In the genomic region with DNA sequence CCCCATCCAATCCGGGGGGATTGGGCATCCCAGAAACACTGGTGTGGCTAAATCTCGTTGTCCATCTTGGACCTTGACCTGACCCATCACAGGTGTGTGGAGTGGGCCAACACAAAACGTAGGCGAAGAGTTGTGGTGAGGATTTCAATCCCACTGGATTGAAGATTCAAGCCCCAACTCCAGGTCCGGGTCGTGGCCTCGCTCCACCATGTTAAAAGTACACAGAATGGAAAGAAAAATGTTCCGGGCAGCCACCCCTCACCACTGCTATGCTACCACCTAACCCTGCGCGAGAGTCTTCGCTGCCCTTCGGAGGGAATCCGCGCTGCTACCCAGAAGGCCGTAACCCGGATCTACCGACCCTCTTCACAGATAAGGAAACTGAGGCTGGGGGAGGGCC, we compare ENCODE assay signal across 8 mouse cellular contexts. TPM values are rescaled to one million over a fixed set of nuclear protein-coding genes. Genes with fewer than 3 reads are reported as not detected.
A peak's percentile ranks its signal among the peaks of the same experiment; 100 is the strongest.
DNase-seq lines count a peak whose midpoint lies in the region; ATAC-seq lines count a peak whose summit lies in the region.

No protein-coding gene starts in this region.

- H3K9ac ChIP-seq in hindbrain, embryonic 13.5 days, result peak overlapping the region; percentile 86
- peak overlapping the region; percentile 57 for H3K9ac ChIP-seq in midbrain, embryonic 15.5 days

- WGBS in embryonic facial prominence, embryonic 10.5 days, result 13% methylated on average over 17 of the region's 17 CpGs
- WGBS in hindbrain, embryonic 13.5 days, result 16% methylated on average over 17 of the region's 17 CpGs
- 16% methylated on average over 17 of the region's 17 CpGs for WGBS in midbrain, embryonic 15.5 days

- H3K4me3 ChIP-seq in embryonic facial prominence, embryonic 10.5 days, result peak overlapping the region; percentile 91
- peak overlapping the region; percentile 77 for H3K4me3 ChIP-seq in hindbrain, embryonic 13.5 days
- peak overlapping the region; percentile 64 for H3K4me3 ChIP-seq in midbrain, embryonic 15.5 days

- DNase-seq in layer of hippocampus, adult 9-11 months, result peak; percentile 22
- DNase-seq in layer of hippocampus, postnatal 36 days, result no peak
- no peak for DNase-seq in embryonic facial prominence, embryonic 10.5 days (ENCODE audit: low spot score)
- no peak for DNase-seq in right cerebral cortex, postnatal 4 days
- DNase-seq in adrenal gland, adult 8-10 months, result no peak
- DNase-seq in left cerebral cortex, postnatal 10 days (ENCODE audit: extremely low spot score in 1 of 2, low spot score in 2 of 2), result no peak

- H3K9me3 ChIP-seq in embryonic facial prominence, embryonic 10.5 days, result no peaks in the 10 kb centered on the region
- H3K9me3 ChIP-seq in hindbrain, embryonic 13.5 days, result no peaks in the 10 kb centered on the region
- no peaks in the 10 kb centered on the region for H3K9me3 ChIP-seq in midbrain, embryonic 15.5 days

- H3K4me2 ChIP-seq in hindbrain, embryonic 13.5 days, result peak overlapping the region; percentile 93
- H3K4me2 ChIP-seq in midbrain, embryonic 15.5 days, result peak overlapping the region; percentile 85

- intact Hi-C loops in left cerebral cortex, postnatal 10 days (cut with DNase I), result loop anchor here (5.0 kb wide), 1 partner anchor 101 kb away; a partner anchor contains a TSS

- peak overlapping the region; percentile 86; the same call in 1 of the 2 replicates for H3K27ac ChIP-seq in embryonic facial prominence, embryonic 10.5 days (replicated peaks)
- no peak overlapping the region for H3K27ac ChIP-seq in hindbrain, embryonic 13.5 days
- H3K27ac ChIP-seq in midbrain, embryonic 15.5 days, result no peak overlapping the region

- peaks cover 85% of the 10 kb centered on the region for H3K4me1 ChIP-seq in embryonic facial prominence, embryonic 10.5 days
- H3K4me1 ChIP-seq in hindbrain, embryonic 13.5 days (replicated peaks), result peaks cover 71% of the 10 kb centered on the region
- H3K4me1 ChIP-seq in midbrain, embryonic 15.5 days, result peaks cover 51% of the 10 kb centered on the region

- ATAC-seq in hindbrain, embryonic 13.5 days (ENCODE audit: low FRiP score), result no peak
- no peak for ATAC-seq in midbrain, embryonic 15.5 days (replicated peaks)

- no peaks in the 10 kb centered on the region for H3K27me3 ChIP-seq in embryonic facial prominence, embryonic 10.5 days (replicated peaks; ENCODE audit: low read depth, poor library complexity, severe bottlenecking)
- H3K27me3 ChIP-seq in hindbrain, embryonic 13.5 days, result no peaks in the 10 kb centered on the region
- H3K27me3 ChIP-seq in midbrain, embryonic 15.5 days (replicated peaks), result no peaks in the 10 kb centered on the region

- H3K36me3 ChIP-seq in embryonic facial prominence, embryonic 10.5 days (replicated peaks), result peaks cover under 1% of the 10 kb centered on the region
- no peaks in the 10 kb centered on the region for H3K36me3 ChIP-seq in hindbrain, embryonic 13.5 days
- no peaks in the 10 kb centered on the region for H3K36me3 ChIP-seq in midbrain, embryonic 15.5 days (replicated peaks)

RNA-seq across cellular contexts. Expression of a gene that starts 1.2 kb away (rescaled TPM):
- 10 to 100 TPM; 51.7 to 56.8 TPM for total RNA-seq in layer of hippocampus, postnatal 36 days (2021)
- polyA plus RNA-seq in embryonic facial prominence, embryonic 10.5 days (2016; fragmentation: Nextera tagmentation; extraction: Ambion mirVana), result 8.5 TPM in 2 replicates
- polyA plus RNA-seq in hindbrain, embryonic 13.5 days (2015; fragmentation: Nextera tagmentation; extraction: Ambion mirVana), result 4.6 and 4.9 TPM in 2 replicates
- 6.0 and 6.3 TPM in 2 replicates for polyA plus RNA-seq in midbrain, embryonic 15.5 days (2015; fragmentation: Nextera tagmentation; extraction: Ambion mirVana)
- total RNA-seq in adrenal gland, adult 8-10 months (2022), result 10 to 100 TPM; 12.7 to 15.4 (median 14.6) TPM
- total RNA-seq in left cerebral cortex, postnatal 10 days (2021), result 10 to 100 TPM; 40.1 to 46.3 TPM

RNA-seq across cellular contexts. Expression of a gene that starts 14.2 kb away (rescaled TPM):
- total RNA-seq in layer of hippocampus, postnatal 36 days (2021), result 100 to 1,000 TPM; 161 to 176 TPM
- polyA plus RNA-seq in embryonic facial prominence, embryonic 10.5 days (2016; fragmentation: Nextera tagmentation; extraction: Ambion mirVana), result 79.8 and 84.9 TPM in 2 replicates
- 93.8 and 96.2 TPM in 2 replicates for polyA plus RNA-seq in hindbrain, embryonic 13.5 days (2015; fragmentation: Nextera tagmentation; extraction: Ambion mirVana)
- 126 and 152 TPM in 2 replicates for polyA plus RNA-seq in midbrain, embryonic 15.5 days (2015; fragmentation: Nextera tagmentation; extraction: Ambion mirVana)
- total RNA-seq in adrenal gland, adult 8-10 months (2022), result 100 to 1,000 TPM in 1 of 4 experiments, 10 to 100 TPM in 3; 97.0 to 101 (median 97.8) TPM
- total RNA-seq in left cerebral cortex, postnatal 10 days (2021), result 100 to 1,000 TPM; 191 to 194 TPM

RNA-seq across cellular contexts. Expression of a gene that starts 14.6 kb away (rescaled TPM):
- 10 to 100 TPM; 43.9 to 49.3 TPM for total RNA-seq in layer of hippocampus, postnatal 36 days (2021)
- polyA plus RNA-seq in embryonic facial prominence, embryonic 10.5 days (2016; fragmentation: Nextera tagmentation; extraction: Ambion mirVana), result 34.7 and 35.0 TPM in 2 replicates
- 28.8 and 31.3 TPM in 2 replicates for polyA plus RNA-seq in hindbrain, embryonic 13.5 days (2015; fragmentation: Nextera tagmentation; extraction: Ambion mirVana)
- 33.9 and 35.0 TPM in 2 replicates for polyA plus RNA-seq in midbrain, embryonic 15.5 days (2015; fragmentation: Nextera tagmentation; extraction: Ambion mirVana)
- total RNA-seq in adrenal gland, adult 8-10 months (2022), result 10 to 100 TPM; 54.2 to 60.1 (median 57.0) TPM
- total RNA-seq in left cerebral cortex, postnatal 10 days (2021), result 10 to 100 TPM; 49.5 to 49.6 TPM

RNA-seq across cellular contexts. Expression of a gene that starts 26.7 kb away (rescaled TPM):
- 10 to 100 TPM; 41.8 to 44.9 TPM for total RNA-seq in layer of hippocampus, postnatal 36 days (2021)
- 84.8 and 88.2 TPM in 2 replicates for polyA plus RNA-seq in embryonic facial prominence, embryonic 10.5 days (2016; fragmentation: Nextera tagmentation; extraction: Ambion mirVana)
- polyA plus RNA-seq in hindbrain, embryonic 13.5 days (2015; fragmentation: Nextera tagmentation; extraction: Ambion mirVana), result 65.1 and 67.5 TPM in 2 replicates
- polyA plus RNA-seq in midbrain, embryonic 15.5 days (2015; fragmentation: Nextera tagmentation; extraction: Ambion mirVana), result 65.0 and 66.2 TPM in 2 replicates
- total RNA-seq in adrenal gland, adult 8-10 months (2022), result 10 to 100 TPM; 58.7 to 79.9 (median 70.3) TPM
- total RNA-seq in left cerebral cortex, postnatal 10 days (2021), result 10 to 100 TPM; 37.5 to 37.9 TPM

RNA-seq across cellular contexts. Expression of a gene that starts 26.8 kb away (rescaled TPM):
- 1 to 10 TPM; 3.8 to 4.5 TPM for total RNA-seq in layer of hippocampus, postnatal 36 days (2021)
- 10.9 and 14.1 TPM in 2 replicates for polyA plus RNA-seq in embryonic facial prominence, embryonic 10.5 days (2016; fragmentation: Nextera tagmentation; extraction: Ambion mirVana)
- 4.4 and 6.4 TPM in 2 replicates for polyA plus RNA-seq in hindbrain, embryonic 13.5 days (2015; fragmentation: Nextera tagmentation; extraction: Ambion mirVana)
- 6.0 and 6.9 TPM in 2 replicates for polyA plus RNA-seq in midbrain, embryonic 15.5 days (2015; fragmentation: Nextera tagmentation; extraction: Ambion mirVana)
- total RNA-seq in adrenal gland, adult 8-10 months (2022), result 1 to 10 TPM; 1.8 to 4.7 (median 2.9) TPM
- 1 to 10 TPM; 4.3 TPM for total RNA-seq in left cerebral cortex, postnatal 10 days (2021)
